Mouse (Mus musculus) liver, embryonic 16.5 days (tissue): ENCODE measurements around the gene Mettl24. TPM values are rescaled to one million over a fixed set of nuclear protein-coding genes. Genes with fewer than 3 reads are reported as not detected.

Source experiments
- ATAC-seq: fragments of 200-750 bp; cut with Nextera tagmentation; 2 replicates; pipeline ENCODE4 v1.8.0; 2017; ENCODE audit warnings: low read depth, mild to moderate bottlenecking, moderate number of reproducible peaks, moderate library complexity
- H3K27ac ChIP-seq: fragments of 300-500 bp; sonication (generic); 2 replicates; pipeline ENCODE4 v1.5.1; 2014; ENCODE audit warnings: mild to moderate bottlenecking, low read length
- H3K27me3 ChIP-seq: fragments of 300-500 bp; sonication (generic); 2 replicates; pipeline ENCODE4 v1.6.1; 2014; ENCODE audit warnings: low read depth, low read length, mixed read lengths; ENCODE audit not compliant: control insufficient read depth, insufficient read depth
- H3K36me3 ChIP-seq: fragments of 300-500 bp; sonication (generic); 2 replicates; pipeline ENCODE4 v1.6.1; 2014; ENCODE audit warnings: mild to moderate bottlenecking; ENCODE audit not compliant: control insufficient read depth, insufficient read depth
- H3K4me1 ChIP-seq: fragments of 300-500 bp; sonication (generic); 2 replicates; pipeline ENCODE4 v1.6.1; 2014; ENCODE audit warnings: low read depth, low read length, mixed read lengths; ENCODE audit not compliant: control insufficient read depth
- H3K4me2 ChIP-seq: fragments of 300-500 bp; sonication (generic); 2 replicates; pipeline ENCODE4 v1.6.1; 2014; ENCODE audit warnings: low read depth, low read length, mixed read lengths
- H3K4me3 ChIP-seq: fragments of 300-500 bp; sonication (generic); 2 replicates; pipeline ENCODE4 v1.5.1; 2014; ENCODE audit warnings: low read depth, mild to moderate bottlenecking, low read length
- H3K9ac ChIP-seq: fragments of 300-500 bp; sonication (generic); 2 replicates; pipeline ENCODE4 v1.6.1; 2014; ENCODE audit warnings: low read depth, low read length
- H3K9me3 ChIP-seq: fragments of 300-500 bp; sonication (generic); replicated peaks from 2 replicates; pipeline ENCODE4 v1.6.1; 2016; ENCODE audit warnings: low read length; ENCODE audit not compliant: control insufficient read depth
- WGBS: fragments of 180-500 bp; shearing (Covaris S2); extraction: QIAGEN DNeasy Blood & Tissue Kit; methylation state at CpG from one replicate; pipeline ENCODE4 v1.1.7; 2014; ENCODE audit not compliant: insufficient replicate concordance; 5-methylcytosine and 5-hydroxymethylcytosine counted together
- polyA plus RNA-seq: library from polyadenylated mRNA; unstranded; fragments of >200 nt; fragmentation: Nextera tagmentation; extraction: Ambion mirVana; gene quantifications from 2 replicates; pipeline ENCODE4 v1.2.1, GENCODE M21; 2015

The Mettl24 gene
- polyA plus RNA-seq, 1 experiment from 2014 or later, result 0.39 TPM

- peaks cover 6% of the 10 kb centered on the region for H3K36me3 ChIP-seq
- H3K27ac ChIP-seq, result no peak overlapping the region
- no peak overlapping the region for H3K4me3 ChIP-seq
- H3K9ac ChIP-seq, result no peak overlapping the region
- ATAC-seq, result no peak
- 66% methylated on average over 2 of the region's 2 CpGs for WGBS
- H3K9me3 ChIP-seq, result no peaks in the 10 kb centered on the region
- no peaks in the 10 kb centered on the region for H3K27me3 ChIP-seq
- no peak overlapping the region for H3K4me2 ChIP-seq
- no peaks in the 10 kb centered on the region for H3K4me1 ChIP-seq
Measured at GRCm38 (mm10) chr10:40850644-40851043, 167.6 kb downstream of the Mettl24 start.

- H3K9ac ChIP-seq, result no peak overlapping the region
- no peaks in the 10 kb centered on the region for H3K27me3 ChIP-seq
- peaks cover 6% of the 10 kb centered on the region for H3K36me3 ChIP-seq
- no peak overlapping the region for H3K4me2 ChIP-seq
- H3K4me3 ChIP-seq, result no peak overlapping the region
- no peaks in the 10 kb centered on the region for H3K9me3 ChIP-seq
- no peaks in the 10 kb centered on the region for H3K4me1 ChIP-seq
- H3K27ac ChIP-seq, result no peak overlapping the region
- ATAC-seq, result no peak
Measured at GRCm38 (mm10) chr10:40851138-40851537, 168.1 kb downstream of the Mettl24 start.

- H3K4me3 ChIP-seq, result no peak overlapping the region
- H3K9me3 ChIP-seq, result no peaks in the 10 kb centered on the region
- no peaks in the 10 kb centered on the region for H3K36me3 ChIP-seq
- ATAC-seq, result no peak
- no peaks in the 10 kb centered on the region for H3K4me1 ChIP-seq
- no peak overlapping the region for H3K9ac ChIP-seq
- WGBS, result 38% methylated on average over 2 of the region's 2 CpGs
- H3K4me2 ChIP-seq, result no peak overlapping the region
- no peak overlapping the region for H3K27ac ChIP-seq
- no peaks in the 10 kb centered on the region for H3K27me3 ChIP-seq
Measured at GRCm38 (mm10) chr10:40855616-40856015, 172.5 kb downstream of the Mettl24 start.

GRCm38 (mm10) chr10:40856703-40857102 lies 173.6 kb downstream of the Mettl24 start:
- Histone ChIP-seq H3K9me3 (no peaks in the 10 kb centered on the region), H3K27me3 (no peaks in the 10 kb centered on the region), H3K4me2 (no peak overlapping the region), H3K9ac (no peak overlapping the region), H3K4me1 (no peaks in the 10 kb centered on the region), H3K4me3 (no peak overlapping the region), H3K27ac (no peak overlapping the region), H3K36me3 (no peaks in the 10 kb centered on the region)
- no peak for ATAC-seq
- 77% methylated on average over 7 of the region's 7 CpGs for WGBS

- no peak overlapping the region for H3K4me2 ChIP-seq
Measured at GRCm38 (mm10) chr10:40857599-40857998, 174.5 kb downstream of the Mettl24 start.

More at GRCm38 (mm10) chr10:40857599-40857998, 174.5 kb downstream of the Mettl24 start:
- Histone ChIP-seq H3K27ac (no peak overlapping the region), H3K9me3 (no peaks in the 10 kb centered on the region), H3K9ac (no peak overlapping the region), H3K4me3 (no peak overlapping the region), H3K27me3 (no peaks in the 10 kb centered on the region), H3K36me3 (no peaks in the 10 kb centered on the region), H3K4me1 (no peaks in the 10 kb centered on the region)
- no peak for ATAC-seq
- 72% methylated on average over 8 of the region's 8 CpGs for WGBS

Other genes with a start within 250 kb of the Mettl24 start
- gene Slc22a16, start 112.9 kb upstream of the Mettl24 start, polyA plus RNA-seq, result not detected in 2 replicates
- gene Ddo, start 53.3 kb upstream of the Mettl24 start, polyA plus RNA-seq, result 0.09 and 0.13 TPM in 2 replicates
- 13.3 and 14.2 TPM in 2 replicates for gene Cdc40, start 200.0 kb downstream of the Mettl24 start, polyA plus RNA-seq
- 0.50 and 1.3 TPM in 2 replicates for gene Wasf1, start 200.2 kb downstream of the Mettl24 start, polyA plus RNA-seq